Mouse (Mus musculus) ZHBTc4 (cell line): ENCODE results near the gene Cox11.

Experiments
- DNase-seq: peaks from one replicate; pipeline ENCODE4 v3.0.0-alpha.2; 2011; ENCODE audit warnings: low read depth, low spot score

The Cox11 gene

GRCm38 (mm10) chr11:90637440-90638311 lies at the start of gene Cox11, which contains the start of gene Stxbp4:
Cox11 (plus strand) TSS chr11:90638173.
Stxbp4 (minus strand) TSS chr11:90638084.
- DNase-seq, result peak; percentile 98

- DNase-seq, result no peak
Measured at GRCm38 (mm10) chr11:90590996-90591395, 47.0 kb upstream of the Cox11 start.

GRCm38 (mm10) chr11:90595826-90596225 lies 42.1 kb upstream of the Cox11 start:
- DNase-seq, result no peak

- DNase-seq, result no peak
Measured at GRCm38 (mm10) chr11:90603066-90603465, 34.9 kb upstream of the Cox11 start.

- no peak for DNase-seq
Measured at GRCm38 (mm10) chr11:90612118-90612517, 25.9 kb upstream of the Cox11 start.

GRCm38 (mm10) chr11:90614743-90615142 lies 23.2 kb upstream of the Cox11 start:
- no peak for DNase-seq

GRCm38 (mm10) chr11:90616431-90616830 lies 21.5 kb upstream of the Cox11 start:
- peak; percentile 32 for DNase-seq

- DNase-seq, result no peak
Measured at GRCm38 (mm10) chr11:90622044-90622443, 15.9 kb upstream of the Cox11 start.

- DNase-seq, result no peak
Measured at GRCm38 (mm10) chr11:90622500-90622899, 15.5 kb upstream of the Cox11 start.

- peak; percentile 50 for DNase-seq
Measured at GRCm38 (mm10) chr11:90623477-90623876, 14.5 kb upstream of the Cox11 start.

- DNase-seq, result no peak
Measured at GRCm38 (mm10) chr11:90625174-90625573, 12.8 kb upstream of the Cox11 start.

GRCm38 (mm10) chr11:90627751-90628150 lies 10.2 kb upstream of the Cox11 start:
- no peak for DNase-seq

- DNase-seq, result no peak
Measured at GRCm38 (mm10) chr11:90632480-90632879, 5.5 kb upstream of the Cox11 start.

- no peak for DNase-seq
Measured at GRCm38 (mm10) chr11:90634661-90635060, 3.3 kb upstream of the Cox11 start.

GRCm38 (mm10) chr11:90638312-90638830 lies 398 bp downstream of the Cox11 start:
- peak; percentile 80 for DNase-seq

- DNase-seq, result no peak
Measured at GRCm38 (mm10) chr11:90649777-90650176, 11.8 kb downstream of the Cox11 start.

- no peak for DNase-seq
Measured at GRCm38 (mm10) chr11:90650231-90650885, 12.4 kb downstream of the Cox11 start.

GRCm38 (mm10) chr11:90652603-90653002 lies 14.6 kb downstream of the Cox11 start:
- no peak for DNase-seq

GRCm38 (mm10) chr11:90657527-90657926 lies 19.6 kb downstream of the Cox11 start:
- no peak for DNase-seq

- no peak for DNase-seq
Measured at GRCm38 (mm10) chr11:90660662-90661061, 22.7 kb downstream of the Cox11 start.

GRCm38 (mm10) chr11:90663052-90663451 lies 25.1 kb downstream of the Cox11 start:
- DNase-seq, result no peak

- no peak for DNase-seq
Measured at GRCm38 (mm10) chr11:90663618-90664297, 25.8 kb downstream of the Cox11 start.
